Mouse (Mus musculus) heart, adult 2 months (tissue): Measurements from ENCODE around the gene Sspo.

Experiments
- CTCF ChIP-seq: fragments of 200-600 bp; IDR thresholded peaks from 2 replicates; pipeline ENCODE4 v1.8.1; 2022; ENCODE audit warnings: antibody characterized with exemption, mild to moderate bottlenecking, moderate library complexity
- EP300 ChIP-seq: fragments of 200-500 bp; IDR thresholded peaks from 2 replicates; pipeline ENCODE4 v1.6.1; 2011; ENCODE audit warnings: low read depth, low read length, control low read depth; ENCODE audit not compliant: insufficient read depth

- no peak for TF ChIP-seq CTCF
- TF ChIP-seq EP300: no peak
Measured at GRCm38 (mm10) chr6:48412662-48413061, 35.4 kb upstream of the Sspo start.
